Mouse (Mus musculus): ENCODE results near the gene Dvl3. TPM values are rescaled to one million over a fixed set of nuclear protein-coding genes. Genes with fewer than 3 reads are reported as not detected.
"Not testable (repeated sequence)": the region's sequence is repeated elsewhere in the genome, so short reads cannot be mapped to it uniquely, and the experiment has no call there.

The Dvl3 gene
- polyA plus RNA-seq, 1 experiment from 2014 or later = 27.9 TPM

GRCm38 (mm10) chr16:20481746-20482145 lies 35.0 kb upstream of the Dvl3 start:
- no peak overlapping the region for H3K9ac ChIP-seq
- WGBS = 76% methylated on average over 2 of the region's 2 CpGs
- H3K36me3 ChIP-seq = no peaks in the 10 kb centered on the region
- no peak for ATAC-seq (replicated peaks; ENCODE audit: low FRiP score)
- H3K27me3 ChIP-seq = no peaks in the 10 kb centered on the region
- H3K4me2 ChIP-seq = no peak overlapping the region
- H3K9me3 ChIP-seq (replicated peaks) = no peaks in the 10 kb centered on the region
- H3K4me3 ChIP-seq (replicated peaks) = no peak overlapping the region
- peaks cover 10% of the 10 kb centered on the region; the same call in 1 of the 2 replicates for H3K4me1 ChIP-seq
- no peak overlapping the region for H3K27ac ChIP-seq

DNA sequence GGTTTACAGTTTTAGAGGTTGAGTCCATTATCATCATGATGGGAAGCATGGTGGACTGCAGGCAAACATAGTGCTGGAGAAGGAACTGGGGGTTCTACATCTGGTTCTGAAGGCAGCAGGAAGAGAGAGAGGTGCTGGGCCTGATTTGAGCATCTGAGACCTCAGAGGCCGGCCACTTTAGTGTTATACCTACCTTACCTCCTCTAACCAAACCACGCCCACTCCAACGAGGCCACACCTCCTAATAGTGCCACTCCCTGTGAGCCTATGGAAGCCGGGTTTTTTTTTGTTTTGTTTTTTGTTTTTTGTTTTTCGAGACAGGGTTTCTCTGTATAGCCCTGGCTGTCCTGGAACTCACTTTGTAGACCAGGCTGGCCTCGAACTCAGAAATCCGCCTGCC lies 33.1 kb upstream of the Dvl3 start:
- 94% methylated on average over 7 of the region's 7 CpGs for WGBS
- not testable (repeated sequence) for ATAC-seq (replicated peaks; ENCODE audit: low FRiP score); H3K4me3 ChIP-seq (replicated peaks)

GRCm38 (mm10) chr16:20485061-20485460 lies 31.7 kb upstream of the Dvl3 start:
- H3K4me1 ChIP-seq = no peaks in the 10 kb centered on the region
- no peaks in the 10 kb centered on the region for H3K27me3 ChIP-seq
- no peak overlapping the region for H3K9ac ChIP-seq
- H3K27ac ChIP-seq = no peak overlapping the region
- no peaks in the 10 kb centered on the region for H3K9me3 ChIP-seq (replicated peaks)
- no peak for ATAC-seq (replicated peaks; ENCODE audit: low FRiP score)
- no peak overlapping the region for H3K4me3 ChIP-seq (replicated peaks)
- no peak overlapping the region for H3K4me2 ChIP-seq
- 42% methylated on average over 4 of the region's 4 CpGs for WGBS
- H3K36me3 ChIP-seq = no peaks in the 10 kb centered on the region

More for the DNA sequence above, 33.1 kb upstream of the Dvl3 start:
- H3K9me3 ChIP-seq (replicated peaks); H3K27me3 ChIP-seq; H3K4me1 ChIP-seq; H3K36me3 ChIP-seq; H3K4me2 ChIP-seq; H3K9ac ChIP-seq; H3K27ac ChIP-seq: not testable (repeated sequence)

DNA sequence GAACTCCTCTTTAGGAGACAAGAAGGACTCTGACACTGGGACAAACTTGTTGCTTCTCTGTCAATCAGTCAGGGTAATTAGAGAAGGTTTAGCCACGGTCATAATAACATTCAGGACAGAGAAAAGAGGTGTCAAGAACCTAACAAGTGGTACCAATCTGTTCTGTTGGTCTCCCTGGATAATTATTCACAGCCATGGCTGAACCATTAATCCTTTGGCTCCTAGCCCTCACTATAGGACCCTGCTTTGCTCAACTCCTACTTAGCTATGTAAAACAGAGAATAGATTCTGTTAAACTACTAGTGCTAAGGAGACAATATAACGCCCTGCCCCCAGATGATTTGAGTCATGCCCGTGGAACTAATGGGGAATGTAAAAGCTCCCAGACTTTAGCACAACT lies 30.7 kb upstream of the Dvl3 start:
- Histone ChIP-seq H3K4me1 (no peaks in the 10 kb centered on the region), H3K4me3 (replicated peaks) (no peak overlapping the region), H3K9me3 (replicated peaks) (no peaks in the 10 kb centered on the region), H3K9ac (no peak overlapping the region), H3K27me3 (no peaks in the 10 kb centered on the region), H3K4me2 (no peak overlapping the region), H3K36me3 (no peaks in the 10 kb centered on the region), H3K27ac (no peak overlapping the region)
- WGBS = 52% methylated on average over 3 of the region's 3 CpGs
- ATAC-seq (replicated peaks; ENCODE audit: low FRiP score) = peak; percentile 70

GRCm38 (mm10) chr16:20488151-20488550 lies 28.6 kb upstream of the Dvl3 start:
- H3K9ac ChIP-seq = no peak overlapping the region
- WGBS = 90% methylated on average over 1 of the region's 1 CpGs
- no peaks in the 10 kb centered on the region for H3K4me1 ChIP-seq
- H3K4me3 ChIP-seq (replicated peaks) = no peak overlapping the region
- H3K27ac ChIP-seq = no peak overlapping the region
- H3K4me2 ChIP-seq = no peak overlapping the region
- no peaks in the 10 kb centered on the region for H3K9me3 ChIP-seq (replicated peaks)
- no peaks in the 10 kb centered on the region for H3K27me3 ChIP-seq
- ATAC-seq (replicated peaks; ENCODE audit: low FRiP score) = no peak
- no peaks in the 10 kb centered on the region for H3K36me3 ChIP-seq

GRCm38 (mm10) chr16:20488751-20489150 lies 28.0 kb upstream of the Dvl3 start:
- H3K4me2 ChIP-seq; H3K4me3 ChIP-seq (replicated peaks); H3K9me3 ChIP-seq (replicated peaks); H3K9ac ChIP-seq; H3K36me3 ChIP-seq; ATAC-seq (replicated peaks; ENCODE audit: low FRiP score); H3K4me1 ChIP-seq; H3K27ac ChIP-seq; H3K27me3 ChIP-seq: not testable (repeated sequence)
- WGBS = 82% methylated on average over 9 of the region's 9 CpGs

DNA sequence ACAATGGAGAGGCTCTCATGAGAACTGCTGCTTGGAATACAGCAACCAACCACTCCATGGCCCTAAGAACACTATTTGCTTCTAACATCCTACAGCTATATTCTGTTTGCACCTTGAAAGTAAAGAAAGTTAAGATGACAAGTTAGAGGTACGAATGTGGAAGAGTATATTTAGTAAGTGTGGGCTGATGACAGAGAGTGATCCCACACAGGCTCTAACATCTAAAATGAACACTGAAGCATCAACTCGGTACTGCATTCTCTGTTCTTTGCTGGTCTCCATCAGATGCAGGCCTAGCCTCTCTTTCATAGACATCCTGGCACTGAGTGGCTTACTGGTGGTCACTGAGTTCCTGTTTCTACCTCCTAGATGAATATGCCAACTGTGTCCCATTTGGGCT lies 27.5 kb upstream of the Dvl3 start:
- no peak overlapping the region for H3K4me2 ChIP-seq
- H3K27ac ChIP-seq = no peak overlapping the region
- no peaks in the 10 kb centered on the region for H3K36me3 ChIP-seq
- H3K27me3 ChIP-seq = no peaks in the 10 kb centered on the region
- H3K4me1 ChIP-seq = no peaks in the 10 kb centered on the region
- WGBS = 87% methylated on average over 2 of the region's 2 CpGs
- ATAC-seq (replicated peaks; ENCODE audit: low FRiP score) = no peak
- H3K9me3 ChIP-seq (replicated peaks) = no peaks in the 10 kb centered on the region
- H3K4me3 ChIP-seq (replicated peaks) = no peak overlapping the region
- H3K9ac ChIP-seq = no peak overlapping the region

- Histone ChIP-seq H3K4me3 (replicated peaks) (no peak overlapping the region), H3K4me2 (no peak overlapping the region), H3K4me1 (no peaks in the 10 kb centered on the region), H3K9me3 (replicated peaks) (no peaks in the 10 kb centered on the region), H3K27ac (no peak overlapping the region), H3K27me3 (no peaks in the 10 kb centered on the region), H3K36me3 (no peaks in the 10 kb centered on the region), H3K9ac (no peak overlapping the region)
- WGBS = 54% methylated on average over 2 of the region's 2 CpGs
- 0 out of 2 replicates have a peak, but pooled peaks have one; percentile 44 for ATAC-seq (replicated peaks; ENCODE audit: low FRiP score)
Observed at GRCm38 (mm10) chr16:20490581-20490980, 26.2 kb upstream of the Dvl3 start.

- WGBS = 69% methylated on average over 2 of the region's 2 CpGs
- Histone ChIP-seq H3K4me3 (replicated peaks) (no peak overlapping the region), H3K27ac (no peak overlapping the region), H3K36me3 (no peaks in the 10 kb centered on the region), H3K9ac (no peak overlapping the region), H3K4me2 (no peak overlapping the region), H3K9me3 (replicated peaks) (no peaks in the 10 kb centered on the region), H3K4me1 (no peaks in the 10 kb centered on the region), H3K27me3 (no peaks in the 10 kb centered on the region)
- no peak for ATAC-seq (replicated peaks; ENCODE audit: low FRiP score)
Observed at GRCm38 (mm10) chr16:20491301-20491700, 25.5 kb upstream of the Dvl3 start.

- 78% methylated on average over 2 of the region's 2 CpGs for WGBS
- Histone ChIP-seq H3K9ac (no peak overlapping the region), H3K4me3 (replicated peaks) (no peak overlapping the region), H3K36me3 (no peaks in the 10 kb centered on the region), H3K27me3 (no peaks in the 10 kb centered on the region), H3K27ac (no peak overlapping the region), H3K4me1 (peaks cover 10% of the 10 kb centered on the region), H3K4me2 (no peak overlapping the region), H3K9me3 (replicated peaks) (no peaks in the 10 kb centered on the region)
- no peak for ATAC-seq (replicated peaks; ENCODE audit: low FRiP score)
Observed at GRCm38 (mm10) chr16:20493452-20493851, 23.3 kb upstream of the Dvl3 start.

GRCm38 (mm10) chr16:20496671-20497600 lies 19.8 kb upstream of the Dvl3 start:
- ATAC-seq (replicated peaks; ENCODE audit: low FRiP score) = 0 out of 2 replicates have a peak, but pooled peaks have one; percentile 28
- Histone ChIP-seq H3K36me3 (peaks cover 17% of the 10 kb centered on the region), H3K27ac (peak overlapping the region; percentile 51; the same call in 1 of the 2 replicates), H3K27me3 (no peaks in the 10 kb centered on the region), H3K4me2 (peak overlapping the region; percentile 81), H3K4me3 (replicated peaks) (peak overlapping the region; percentile 42), H3K9ac (peak overlapping the region; percentile 35), H3K9me3 (replicated peaks) (no peaks in the 10 kb centered on the region), H3K4me1 (peaks cover 21% of the 10 kb centered on the region)
- 16% methylated on average over 25 of the region's 25 CpGs for WGBS

- WGBS = 9% methylated on average over 16 of the region's 16 CpGs
- Histone ChIP-seq H3K27me3 (no peaks in the 10 kb centered on the region), H3K9me3 (replicated peaks) (no peaks in the 10 kb centered on the region), H3K27ac (peak overlapping the region; percentile 84; the same call in 1 of the 2 replicates), H3K9ac (peak overlapping the region; percentile 94), H3K4me2 (peak overlapping the region; percentile 74), H3K36me3 (peaks cover 29% of the 10 kb centered on the region), H3K4me1 (peaks cover 21% of the 10 kb centered on the region), H3K4me3 (replicated peaks) (peak overlapping the region; percentile 92)
- no peak for ATAC-seq (replicated peaks; ENCODE audit: low FRiP score)
Observed at GRCm38 (mm10) chr16:20497980-20498676, 18.7 kb upstream of the Dvl3 start.

All from kidney, embryonic 15.5 days (tissue).